Mouse (Mus musculus) hindbrain, embryonic 15.5 days (tissue): ENCODE data around the gene Gif. TPM values are rescaled to one million over a fixed set of nuclear protein-coding genes. Genes with fewer than 3 reads are reported as not detected.

Source experiments
- ATAC-seq: fragments of 200-750 bp; cut with Nextera tagmentation; 2 replicates; pipeline ENCODE4 v1.8.0; 2017; ENCODE audit warnings: low read depth, moderate number of reproducible peaks, moderate TSS enrichment; ENCODE audit not compliant: low FRiP score
- H3K27ac ChIP-seq: fragments of 300-500 bp; sonication (generic); replicated peaks from 2 replicates; pipeline ENCODE4 v1.5.1; 2015; ENCODE audit warnings: mild to moderate bottlenecking, inconsistent platforms
- H3K27me3 ChIP-seq: fragments of 300-500 bp; sonication (generic); 2 replicates; pipeline ENCODE4 v1.6.1; 2015; ENCODE audit warnings: control low read depth, inconsistent platforms
- H3K36me3 ChIP-seq: fragments of 300-500 bp; sonication (generic); 2 replicates; pipeline ENCODE4 v1.6.1; 2015; ENCODE audit warnings: control low read depth, inconsistent platforms
- H3K4me1 ChIP-seq: fragments of 300-500 bp; sonication (generic); replicated peaks from 2 replicates; pipeline ENCODE4 v1.6.1; 2015; ENCODE audit warnings: control low read depth, inconsistent platforms
- H3K4me2 ChIP-seq: fragments of 300-500 bp; sonication (generic); 2 replicates; pipeline ENCODE4 v1.6.1; 2015; ENCODE audit warnings: moderate library complexity, mild to moderate bottlenecking, inconsistent platforms
- H3K4me3 ChIP-seq: fragments of 300-500 bp; sonication (generic); 2 replicates; pipeline ENCODE4 v1.5.1; 2015; ENCODE audit warnings: mild to moderate bottlenecking, inconsistent platforms
- H3K9ac ChIP-seq: fragments of 300-500 bp; sonication (generic); 2 replicates; pipeline ENCODE4 v1.6.1; 2015; ENCODE audit warnings: inconsistent platforms
- H3K9me3 ChIP-seq: fragments of 300-500 bp; sonication (generic); 2 replicates; pipeline ENCODE4 v1.6.1; 2016; ENCODE audit warnings: control low read depth, inconsistent platforms
- WGBS: fragments of 180-500 bp; shearing (Covaris S2); methylation state at CpG from one replicate; pipeline ENCODE4 v1.1.7; 2015; 5-methylcytosine and 5-hydroxymethylcytosine counted together
- polyA plus RNA-seq: library from polyadenylated mRNA; unstranded; fragments of >200 nt; fragmentation: Nextera tagmentation; extraction: Ambion mirVana; gene quantifications from 2 replicates; pipeline ENCODE4 v1.2.1, GENCODE M21; 2015

Gene Gif
- not detected in 2 replicates for polyA plus RNA-seq

DNA sequence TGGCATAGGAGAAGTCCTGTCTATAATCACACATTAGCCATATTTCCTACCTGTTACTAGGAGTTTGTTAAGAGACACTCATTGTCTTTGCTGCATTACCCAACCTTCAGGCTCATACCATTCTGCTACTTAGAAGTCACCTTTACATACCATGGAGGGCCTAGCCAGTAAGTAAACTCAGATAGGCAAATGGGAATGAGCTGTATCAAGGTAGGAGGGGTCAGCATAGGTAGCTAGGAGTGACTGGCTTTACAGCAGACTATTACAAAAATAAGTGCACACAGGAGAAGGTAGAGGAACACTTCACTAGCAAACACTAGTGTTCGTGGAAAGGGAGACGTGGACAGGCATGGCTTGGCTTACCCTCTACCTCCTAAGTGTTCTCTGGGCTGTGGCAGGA, at the start of gene Gif:
Gif (plus strand) TSS at position 257 of the 400 bp plus-strand sequence.
- Histone ChIP-seq H3K4me3 (no peak within 1 kb of the TSS), H3K9me3 (no peaks in the 10 kb centered on the region), H3K27me3 (no peaks in the 10 kb centered on the region), H3K27ac (no peak within 1 kb of the TSS), H3K9ac (no peak within 1 kb of the TSS), H3K4me2 (no peak within 1 kb of the TSS), H3K4me1 (no peaks in the 10 kb centered on the region), H3K36me3 (no peaks in the 10 kb centered on the region)
- no peak for ATAC-seq
- 77% methylated on average over 2 of the region's 2 CpGs for WGBS

DNA sequence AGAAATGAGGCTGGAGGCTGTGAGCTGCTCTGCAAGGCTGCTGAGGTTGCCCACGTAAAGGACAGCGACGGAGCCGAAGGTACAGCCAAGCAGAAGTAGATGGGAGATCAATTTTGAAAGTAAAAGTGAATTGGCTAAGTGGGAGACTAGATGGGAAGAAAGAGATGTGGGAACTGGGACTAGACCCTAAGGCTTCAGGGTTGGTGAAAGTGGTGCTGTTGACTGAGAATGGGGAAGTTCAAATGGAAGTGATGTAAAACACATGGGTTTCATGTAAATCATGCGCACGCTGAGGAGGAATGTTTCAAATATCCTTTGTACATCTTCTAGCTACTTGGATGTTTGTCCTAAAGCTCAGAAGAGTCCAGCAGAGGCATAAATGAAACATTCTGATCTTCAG, 49.0 kb upstream of the Gif start:
- Histone ChIP-seq H3K36me3 (no peaks in the 10 kb centered on the region), H3K27me3 (no peaks in the 10 kb centered on the region), H3K9me3 (no peaks in the 10 kb centered on the region), H3K9ac (no peak overlapping the region), H3K27ac (no peak overlapping the region), H3K4me1 (no peaks in the 10 kb centered on the region), H3K4me3 (no peak overlapping the region), H3K4me2 (no peak overlapping the region)
- ATAC-seq = no peak
- 93% methylated on average over 6 of the region's 6 CpGs for WGBS

DNA sequence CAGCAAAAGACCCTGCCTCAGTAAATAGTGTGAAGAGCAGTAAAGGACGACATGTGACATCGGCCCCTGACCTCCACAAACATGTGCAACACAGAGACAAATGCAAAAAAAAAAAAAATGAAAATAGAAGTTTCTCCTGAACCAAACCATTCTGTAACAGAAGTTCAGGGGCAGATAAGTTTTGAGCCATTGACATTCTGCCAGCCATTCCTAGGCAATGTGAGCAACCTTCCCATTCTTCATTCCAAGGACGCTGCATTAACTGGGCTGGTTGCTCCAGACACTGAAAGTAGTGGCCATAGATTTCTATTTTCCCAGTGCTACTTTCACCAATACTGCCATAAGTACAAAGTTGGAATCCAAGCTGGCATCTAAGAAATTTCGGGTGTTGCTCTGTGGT, 34.9 kb upstream of the Gif start:
- WGBS = 86% methylated on average over 4 of the region's 4 CpGs
- Histone ChIP-seq H3K36me3 (no peaks in the 10 kb centered on the region), H3K9ac (no peak overlapping the region), H3K4me3 (no peak overlapping the region), H3K4me2 (no peak overlapping the region), H3K27ac (no peak overlapping the region), H3K4me1 (no peaks in the 10 kb centered on the region), H3K27me3 (no peaks in the 10 kb centered on the region), H3K9me3 (no peaks in the 10 kb centered on the region)
- ATAC-seq = no peak

DNA sequence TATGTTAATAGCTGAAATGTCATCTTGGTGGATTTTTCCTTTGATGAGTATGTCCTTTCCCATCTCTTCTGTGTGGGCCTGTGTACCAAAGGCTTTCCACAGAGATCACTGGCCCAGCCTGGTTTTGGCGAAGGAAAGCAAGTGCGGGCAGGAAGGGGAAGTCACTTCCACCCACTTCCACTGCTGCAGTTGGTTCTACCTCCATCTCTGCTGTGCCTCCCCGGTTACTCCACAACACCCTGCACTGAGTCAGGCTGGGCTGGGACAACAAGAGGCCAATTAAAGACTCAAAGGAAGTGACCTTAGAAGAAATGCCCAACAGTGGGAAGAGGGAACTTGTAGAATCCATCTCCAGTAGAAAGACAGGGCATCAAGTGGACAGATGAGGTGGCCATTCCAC, 27.3 kb upstream of the Gif start:
- ATAC-seq = no peak

DNA sequence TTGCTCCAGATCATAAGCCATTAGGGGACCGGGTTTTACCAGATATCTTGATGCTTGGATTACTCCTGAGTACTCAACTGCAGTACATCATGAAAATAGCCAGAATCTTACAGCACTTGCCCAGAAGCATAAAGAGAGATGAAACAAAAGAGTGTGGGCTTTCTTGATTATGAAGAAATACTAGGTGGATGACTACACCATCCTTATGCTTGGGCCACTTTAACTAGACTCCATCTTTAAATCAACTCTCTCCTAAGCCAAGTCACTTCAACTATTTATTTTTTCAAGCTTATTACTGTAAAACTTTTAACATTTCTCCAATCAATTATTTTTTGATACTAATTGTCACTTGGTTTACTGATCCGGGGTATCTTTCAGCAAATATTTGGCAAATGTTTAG, 23.5 kb upstream of the Gif start:
- Histone ChIP-seq H3K9me3 (no peaks in the 10 kb centered on the region), H3K27ac (no peak overlapping the region), H3K4me2 (no peak overlapping the region), H3K9ac (no peak overlapping the region), H3K4me3 (no peak overlapping the region), H3K4me1 (no peaks in the 10 kb centered on the region), H3K36me3 (no peaks in the 10 kb centered on the region), H3K27me3 (no peaks in the 10 kb centered on the region)
- 91% methylated on average over 2 of the region's 2 CpGs for WGBS
- ATAC-seq = no peak

More for the DNA sequence above, 27.3 kb upstream of the Gif start:
- Histone ChIP-seq H3K36me3 (no peaks in the 10 kb centered on the region), H3K27ac (no peak overlapping the region), H3K9me3 (no peaks in the 10 kb centered on the region), H3K9ac (no peak overlapping the region), H3K4me1 (no peaks in the 10 kb centered on the region), H3K4me2 (no peak overlapping the region), H3K4me3 (no peak overlapping the region), H3K27me3 (no peaks in the 10 kb centered on the region)
- 94% methylated on average over 3 of the region's 3 CpGs for WGBS

DNA sequence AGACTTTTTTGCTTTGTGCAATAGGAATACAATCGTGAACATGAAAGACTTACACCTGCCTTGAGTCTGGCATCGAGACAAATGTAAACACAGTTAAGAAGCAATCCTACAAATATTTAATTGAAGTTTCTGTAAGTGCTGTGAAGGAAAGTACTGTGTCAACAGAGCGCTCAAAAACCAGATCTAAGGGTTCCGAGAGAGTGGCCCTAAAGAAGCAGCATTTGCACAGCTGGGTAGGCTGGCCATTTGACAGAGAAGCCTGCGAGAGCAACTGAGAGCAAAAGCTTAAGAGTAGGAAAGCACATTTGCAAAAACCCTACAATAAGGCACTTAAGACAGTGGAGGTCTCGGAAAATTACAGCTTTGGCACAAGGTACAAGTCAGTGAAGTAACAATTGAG, 23.1 kb upstream of the Gif start:
- no peak overlapping the region for H3K9ac ChIP-seq
- ATAC-seq = no peak
- H3K27me3 ChIP-seq = no peaks in the 10 kb centered on the region
- 88% methylated on average over 6 of the region's 6 CpGs for WGBS
- no peaks in the 10 kb centered on the region for H3K9me3 ChIP-seq
- H3K4me1 ChIP-seq = no peaks in the 10 kb centered on the region
- H3K27ac ChIP-seq = no peak overlapping the region
- no peak overlapping the region for H3K4me2 ChIP-seq
- H3K36me3 ChIP-seq = no peaks in the 10 kb centered on the region
- no peak overlapping the region for H3K4me3 ChIP-seq

DNA sequence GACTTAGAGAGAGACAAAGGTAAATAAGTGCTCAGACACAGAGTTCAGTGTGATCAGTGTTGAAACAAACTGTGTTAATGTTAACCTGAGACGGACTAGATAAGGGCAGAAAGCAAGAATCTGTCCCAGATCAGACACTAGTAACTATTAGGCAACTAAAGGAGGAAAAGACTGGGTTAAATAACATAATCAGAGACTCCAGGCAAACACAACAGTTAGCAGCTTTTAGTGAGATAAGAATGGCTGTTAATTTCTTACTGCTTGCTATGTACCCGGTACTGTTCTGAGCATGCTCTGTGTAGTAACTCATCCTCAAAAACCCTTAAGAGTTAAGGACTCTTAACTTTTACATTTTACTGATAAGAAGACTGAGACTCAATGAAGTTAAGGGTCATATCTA, 21.4 kb upstream of the Gif start:
- ATAC-seq = no peak
- Histone ChIP-seq H3K4me3 (no peak overlapping the region), H3K36me3 (no peaks in the 10 kb centered on the region), H3K4me1 (no peaks in the 10 kb centered on the region), H3K9me3 (no peaks in the 10 kb centered on the region), H3K27ac (no peak overlapping the region), H3K4me2 (no peak overlapping the region), H3K9ac (no peak overlapping the region), H3K27me3 (no peaks in the 10 kb centered on the region)
- 95% methylated on average over 2 of the region's 2 CpGs for WGBS

DNA sequence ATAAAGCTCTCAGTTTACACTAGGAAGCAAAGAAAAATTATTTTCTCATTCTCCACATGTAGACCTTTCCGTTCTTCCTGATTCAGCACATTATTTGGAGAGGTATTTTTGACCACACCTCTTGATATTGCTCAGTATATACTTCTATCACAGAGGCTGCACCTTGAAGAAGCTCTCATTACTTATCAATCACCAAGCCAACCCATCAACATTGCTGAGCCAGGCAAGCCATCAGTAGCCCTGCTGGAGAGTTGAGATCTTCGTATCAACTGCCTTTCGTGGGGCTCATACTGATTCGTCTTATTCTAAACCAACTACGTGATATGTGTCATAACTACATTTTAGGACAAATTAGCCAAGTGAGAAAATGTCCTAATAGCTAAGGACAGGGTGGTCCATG, 20.1 kb upstream of the Gif start:
- Histone ChIP-seq H3K4me2 (no peak overlapping the region), H3K27ac (no peak overlapping the region), H3K9ac (no peak overlapping the region), H3K27me3 (no peaks in the 10 kb centered on the region), H3K4me1 (no peaks in the 10 kb centered on the region), H3K4me3 (no peak overlapping the region), H3K9me3 (no peaks in the 10 kb centered on the region), H3K36me3 (no peaks in the 10 kb centered on the region)
- 92% methylated on average over 5 of the region's 5 CpGs for WGBS
- no peak for ATAC-seq

DNA sequence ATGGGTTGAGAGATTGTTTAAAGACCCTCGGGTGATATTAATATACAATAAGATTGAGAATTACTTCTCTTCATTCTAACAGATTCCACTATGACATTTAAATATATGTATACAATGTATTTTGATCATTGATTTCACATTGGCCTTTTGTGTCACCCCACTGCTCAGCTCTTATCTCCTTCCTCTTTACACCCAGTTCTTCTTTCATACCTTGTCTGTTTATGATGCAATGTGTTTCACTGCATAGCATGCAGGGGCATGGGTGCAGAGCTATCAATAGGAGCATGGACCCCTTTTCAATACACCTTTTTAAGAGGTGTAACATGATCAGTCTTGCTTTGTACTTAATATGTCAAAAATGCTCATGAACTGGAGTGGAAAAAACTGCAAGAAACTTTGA, 17.1 kb upstream of the Gif start:
- Histone ChIP-seq H3K27ac (no peak overlapping the region), H3K4me2 (no peak overlapping the region), H3K27me3 (no peaks in the 10 kb centered on the region), H3K4me1 (no peaks in the 10 kb centered on the region), H3K36me3 (no peaks in the 10 kb centered on the region), H3K9ac (no peak overlapping the region), H3K9me3 (no peaks in the 10 kb centered on the region), H3K4me3 (no peak overlapping the region)
- 91% methylated on average over 1 of the region's 1 CpGs for WGBS
- no peak for ATAC-seq

DNA sequence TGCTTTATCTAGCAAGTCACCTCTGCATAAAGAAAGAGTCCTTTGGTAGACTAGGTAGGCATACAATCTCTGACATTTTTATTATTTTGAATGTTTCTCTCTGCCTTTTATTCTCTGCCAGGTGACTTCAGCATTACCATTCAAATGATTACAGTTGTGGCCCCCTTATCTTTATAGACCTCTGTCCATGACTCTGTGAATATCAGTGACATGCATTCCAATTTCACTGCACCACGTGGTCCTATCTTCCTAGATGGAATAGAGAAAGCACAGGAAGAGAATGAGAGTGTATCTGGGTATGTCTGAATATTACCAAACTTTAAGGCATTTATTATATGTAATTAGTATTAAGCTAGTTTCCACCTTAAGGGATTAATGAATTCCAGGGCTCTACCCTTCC, 10.9 kb upstream of the Gif start:
- Histone ChIP-seq H3K9ac (no peak overlapping the region), H3K4me2 (no peak overlapping the region), H3K36me3 (no peaks in the 10 kb centered on the region), H3K4me3 (no peak overlapping the region), H3K4me1 (no peaks in the 10 kb centered on the region), H3K27me3 (no peaks in the 10 kb centered on the region), H3K27ac (no peak overlapping the region), H3K9me3 (no peaks in the 10 kb centered on the region)
- ATAC-seq = no peak
- WGBS = 73% methylated on average over 1 of the region's 1 CpGs

DNA sequence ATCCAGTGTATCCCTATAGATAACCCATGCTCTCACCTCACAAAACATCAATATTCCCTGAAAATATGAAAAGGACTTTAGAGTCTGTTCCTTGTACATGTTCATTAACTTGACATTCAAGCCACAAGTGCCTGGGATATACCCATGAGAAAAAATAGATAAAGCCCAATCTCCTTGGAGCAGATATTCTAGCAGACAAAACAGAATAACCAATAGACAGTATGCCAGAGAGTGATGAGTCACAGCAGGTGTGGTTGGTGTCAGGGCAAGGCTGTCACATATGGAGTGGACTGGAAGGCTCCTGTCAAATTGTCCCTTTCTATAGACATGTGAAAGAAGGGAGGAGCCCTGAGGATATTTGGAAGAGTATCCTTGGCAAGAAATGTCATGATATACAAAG, 1.7 kb upstream of the Gif start:
- Histone ChIP-seq H3K9me3 (no peaks in the 10 kb centered on the region), H3K9ac (no peak overlapping the region), H3K4me3 (no peak overlapping the region), H3K4me2 (no peak overlapping the region), H3K27me3 (no peaks in the 10 kb centered on the region), H3K27ac (no peak overlapping the region), H3K36me3 (no peaks in the 10 kb centered on the region), H3K4me1 (no peaks in the 10 kb centered on the region)
- ATAC-seq = no peak

DNA sequence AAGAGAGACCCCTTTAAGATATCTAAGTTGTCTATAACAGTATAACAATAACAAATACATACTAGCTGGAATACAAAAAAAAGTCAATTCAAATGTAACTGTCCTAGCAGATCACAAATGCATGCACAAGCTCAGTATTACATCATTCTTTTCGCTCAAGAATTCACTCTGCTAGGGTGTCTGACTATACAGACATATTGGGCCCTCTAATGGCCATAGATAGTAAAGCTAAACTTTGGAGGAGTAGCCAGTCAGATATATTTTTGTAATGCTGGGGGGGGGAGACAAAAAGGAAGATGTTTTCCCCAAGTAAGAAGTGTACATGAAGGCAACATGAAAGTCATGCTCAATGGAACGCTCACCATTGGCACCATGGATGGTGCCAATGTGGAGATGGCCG, 17.7 kb downstream of the Gif start:
- no peaks in the 10 kb centered on the region for H3K27me3 ChIP-seq
- no peak overlapping the region for H3K4me3 ChIP-seq
- H3K4me2 ChIP-seq = no peak overlapping the region
- no peak overlapping the region for H3K9ac ChIP-seq
- ATAC-seq = no peak
- H3K9me3 ChIP-seq = no peaks in the 10 kb centered on the region
- no peak overlapping the region for H3K27ac ChIP-seq
- no peaks in the 10 kb centered on the region; the same call in 1 of the 2 replicates for H3K4me1 ChIP-seq
- H3K36me3 ChIP-seq = no peaks in the 10 kb centered on the region
- 86% methylated on average over 3 of the region's 3 CpGs for WGBS

DNA sequence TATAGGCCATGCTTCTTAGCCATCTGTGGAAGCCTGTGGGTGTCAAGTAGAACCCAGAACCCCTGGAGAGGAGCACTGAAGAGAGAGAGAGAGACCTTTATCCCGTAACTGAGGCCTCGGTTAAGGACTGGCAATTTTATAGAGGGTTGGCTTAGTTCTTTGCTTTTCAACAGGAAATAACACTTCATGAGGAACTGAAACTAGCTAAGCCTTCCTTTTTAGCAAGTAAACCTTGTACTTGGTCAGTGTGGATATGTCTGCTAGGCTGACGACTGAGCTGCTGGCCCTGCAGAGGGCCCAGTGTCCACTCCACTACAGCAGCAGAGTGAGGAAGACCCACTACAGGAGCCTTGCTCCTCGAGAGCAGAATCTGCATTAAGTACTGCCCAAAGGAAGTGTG, 19.1 kb downstream of the Gif start:
- H3K27me3 ChIP-seq = no peaks in the 10 kb centered on the region
- peaks cover 9% of the 10 kb centered on the region for H3K4me1 ChIP-seq
- no peak for ATAC-seq
- no peaks in the 10 kb centered on the region for H3K9me3 ChIP-seq
- no peak overlapping the region for H3K27ac ChIP-seq
- no peak overlapping the region for H3K4me3 ChIP-seq
- 77% methylated on average over 4 of the region's 4 CpGs for WGBS
- no peaks in the 10 kb centered on the region for H3K36me3 ChIP-seq
- no peak overlapping the region for H3K4me2 ChIP-seq
- H3K9ac ChIP-seq = no peak overlapping the region
